Mouse (Mus musculus) testis, adult 2 months (tissue): Measurements from ENCODE around the gene Krtcap3. TPM values are rescaled to one million over a fixed set of nuclear protein-coding genes. Genes with fewer than 3 reads are reported as not detected.

Experiments used
- H3K27ac ChIP-seq: fragments of 200-500 bp; 2 replicates; pipeline ENCODE4 v1.5.1; 2012; ENCODE audit warnings: low read depth, low read length; ENCODE audit not compliant: control insufficient read depth, insufficient read depth
- H3K27me3 ChIP-seq: fragments of 200-500 bp; 2 replicates; pipeline ENCODE4 v1.6.1; 2012; ENCODE audit warnings: mild to moderate bottlenecking, low read length, moderate library complexity; ENCODE audit not compliant: control insufficient read depth, insufficient read depth
- H3K36me3 ChIP-seq: fragments of 200-500 bp; 2 replicates; pipeline ENCODE4 v1.6.1; 2012; ENCODE audit warnings: mild to moderate bottlenecking, low read length; ENCODE audit not compliant: control insufficient read depth, insufficient read depth
- H3K4me1 ChIP-seq: fragments of 200-500 bp; 2 replicates; pipeline ENCODE4 v1.6.1; 2012; ENCODE audit warnings: low read length; ENCODE audit not compliant: control insufficient read depth, insufficient read depth
- H3K4me3 ChIP-seq: fragments of 200-500 bp; 2 replicates; pipeline ENCODE4 v1.5.1; 2012; ENCODE audit warnings: low read depth, mild to moderate bottlenecking, low read length, moderate library complexity, mixed read lengths; ENCODE audit not compliant: control insufficient read depth
- CTCF ChIP-seq: fragments of 200-500 bp; IDR thresholded peaks from 2 replicates; pipeline ENCODE4 v1.5.1; 2012; ENCODE audit warnings: low read depth, mild to moderate bottlenecking, inconsistent platforms, low read length, moderate library complexity; ENCODE audit not compliant: control insufficient read depth, insufficient read depth, insufficient replicate concordance
- POLR2A ChIP-seq: fragments of 200-500 bp; IDR thresholded peaks from 2 replicates; pipeline ENCODE4 v1.6.1; 2012; ENCODE audit warnings: low read depth, mild to moderate bottlenecking, inconsistent platforms, low read length, moderate library complexity; ENCODE audit not compliant: control insufficient read depth
- polyA plus RNA-seq: library from polyadenylated mRNA; depleted of rRNA; stranded (reverse); fragments of >200 nt; gene quantifications from 2 replicates; pipeline ENCODE4 v1.2.3, GENCODE M21; 2012

Krtcap3 gene
- polyA plus RNA-seq, 1 experiment = 23.1 TPM

DNA sequence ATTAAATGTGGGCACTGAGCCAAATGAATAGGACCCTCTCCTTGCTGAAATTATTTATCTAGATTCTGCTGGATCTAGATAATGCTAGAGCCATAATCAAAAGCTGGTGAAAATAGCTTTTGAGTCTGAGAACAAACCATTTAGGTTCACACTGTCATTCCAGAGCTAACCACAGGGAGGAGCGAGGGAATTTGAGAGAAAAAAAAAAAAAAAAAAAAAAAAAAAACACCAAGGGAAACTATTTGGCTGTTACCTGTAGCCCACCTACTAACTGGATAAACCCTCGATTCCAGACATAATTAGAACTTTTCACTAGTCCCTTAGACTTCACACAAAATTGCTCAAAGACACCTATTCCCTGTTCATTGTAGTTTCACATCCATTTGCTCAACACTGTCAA is 32.4 kb upstream of the Krtcap3 start:
- Histone ChIP-seq H3K36me3 (no peaks in the 10 kb centered on the region), H3K27me3 (no peaks in the 10 kb centered on the region), H3K4me1 (no peaks in the 10 kb centered on the region), H3K4me3 (no peak overlapping the region; the same call in 1 of the 2 replicates), H3K27ac (no peak overlapping the region)
- no peak for TF ChIP-seq POLR2A
- TF ChIP-seq CTCF = no peak

DNA sequence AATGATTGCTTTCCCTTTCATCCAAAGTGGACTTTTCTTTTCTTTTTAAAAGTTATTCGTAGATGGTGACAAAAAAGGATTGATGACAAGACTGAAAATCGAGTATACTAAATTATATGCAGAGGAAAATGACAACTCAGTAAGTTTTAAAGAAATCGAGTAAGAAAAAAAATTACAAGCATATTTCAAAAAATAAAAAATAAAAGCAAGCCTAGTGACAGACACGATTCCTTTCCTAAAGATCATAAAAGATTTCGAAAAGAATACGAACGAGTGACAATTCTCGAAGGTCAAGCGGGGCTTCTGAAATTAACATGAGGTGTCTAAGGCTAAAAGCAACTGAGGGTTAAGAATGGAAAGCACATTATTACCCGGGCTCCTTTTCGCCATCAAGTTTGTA is 32.0 kb upstream of the Krtcap3 start:
- TF ChIP-seq POLR2A (no peak), CTCF (no peak)
- Histone ChIP-seq H3K27ac (peak overlapping the region; percentile 99), H3K4me3 (peak overlapping the region; percentile 99), H3K36me3 (no peaks in the 10 kb centered on the region), H3K27me3 (no peaks in the 10 kb centered on the region), H3K4me1 (no peaks in the 10 kb centered on the region)

DNA sequence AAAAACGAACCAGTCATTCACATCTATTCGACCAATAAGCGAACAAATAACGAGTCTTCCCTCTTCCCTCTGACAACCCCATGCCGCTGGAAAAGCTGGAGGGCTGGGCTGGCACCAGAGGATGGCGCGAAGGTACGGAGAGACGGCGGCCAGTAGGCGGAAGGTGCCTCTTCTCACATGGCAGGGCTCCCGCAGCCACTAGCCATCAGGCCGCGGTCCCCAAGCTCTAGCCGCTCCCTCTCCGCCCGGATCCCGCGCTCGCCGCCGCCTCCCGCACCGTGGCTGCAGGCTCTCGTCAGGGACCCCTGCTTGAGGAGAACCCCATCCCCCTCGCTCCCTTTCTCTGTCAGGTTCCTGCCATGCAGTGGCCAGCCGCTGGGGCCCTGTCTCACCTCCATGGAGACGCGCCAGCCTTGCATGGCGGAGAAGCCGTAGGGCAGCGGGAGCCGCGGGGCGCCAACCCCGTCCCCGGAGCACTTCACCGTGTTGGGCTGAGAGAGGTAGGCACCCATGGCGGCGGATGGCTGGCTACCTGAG is 31.5 kb upstream of the Krtcap3 start:
- Histone ChIP-seq H3K27me3 (no peaks in the 10 kb centered on the region), H3K27ac (peak overlapping the region; percentile 99), H3K4me3 (peak overlapping the region; percentile 99), H3K4me1 (no peaks in the 10 kb centered on the region), H3K36me3 (no peaks in the 10 kb centered on the region)
- TF ChIP-seq POLR2A = no peak
- no peak for TF ChIP-seq CTCF

DNA sequence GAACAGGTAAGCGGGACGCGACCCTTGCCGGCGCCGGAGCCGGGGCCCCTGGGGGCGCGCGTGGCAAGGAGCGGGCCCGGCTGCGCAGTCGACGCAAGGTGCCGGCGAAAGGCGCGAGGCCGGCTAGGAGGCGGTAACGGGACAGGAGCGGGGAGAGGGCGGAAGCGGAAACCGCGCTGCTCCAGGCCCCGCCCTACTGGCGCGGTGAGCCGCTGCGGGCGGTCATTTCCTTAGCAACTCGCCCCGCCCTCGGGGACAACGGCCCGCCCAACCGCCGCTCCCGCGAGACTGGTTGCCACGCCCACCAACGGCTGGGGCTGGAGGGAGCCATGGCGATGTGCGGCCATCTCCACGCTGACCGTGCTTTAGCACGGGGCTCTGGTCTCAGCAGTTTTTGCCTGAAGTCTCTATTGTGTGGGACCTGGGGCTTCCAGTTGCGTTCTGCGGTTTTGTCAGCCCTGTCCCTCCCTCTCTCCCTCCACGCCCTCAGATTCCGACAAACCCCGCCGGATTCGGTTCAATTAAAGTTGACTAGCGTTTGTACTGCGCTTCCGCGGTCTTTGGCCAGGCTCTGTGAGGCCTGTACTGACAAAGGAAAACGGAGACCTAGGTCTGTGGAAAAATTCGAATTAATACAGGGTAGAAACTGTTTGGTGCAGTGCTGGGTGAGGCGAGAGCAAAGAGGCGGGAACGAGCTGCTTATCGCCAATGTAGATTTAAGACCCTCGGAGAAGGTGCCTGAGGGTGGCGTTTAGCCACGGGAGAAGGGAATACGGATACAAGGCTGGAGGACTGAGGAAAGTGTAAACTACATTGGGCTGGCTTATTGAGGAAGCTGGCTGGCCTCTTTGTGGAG is 30.8 kb upstream of the Krtcap3 start, which contains the start of gene Ppm1g:
Gene Ppm1g, minus strand, starts transcription at position 240 of the 856 bp plus-strand sequence.
- H3K4me1 ChIP-seq = no peaks in the 10 kb centered on the region
- TF ChIP-seq POLR2A (peak; percentile 100), CTCF (no peak)

DNA sequence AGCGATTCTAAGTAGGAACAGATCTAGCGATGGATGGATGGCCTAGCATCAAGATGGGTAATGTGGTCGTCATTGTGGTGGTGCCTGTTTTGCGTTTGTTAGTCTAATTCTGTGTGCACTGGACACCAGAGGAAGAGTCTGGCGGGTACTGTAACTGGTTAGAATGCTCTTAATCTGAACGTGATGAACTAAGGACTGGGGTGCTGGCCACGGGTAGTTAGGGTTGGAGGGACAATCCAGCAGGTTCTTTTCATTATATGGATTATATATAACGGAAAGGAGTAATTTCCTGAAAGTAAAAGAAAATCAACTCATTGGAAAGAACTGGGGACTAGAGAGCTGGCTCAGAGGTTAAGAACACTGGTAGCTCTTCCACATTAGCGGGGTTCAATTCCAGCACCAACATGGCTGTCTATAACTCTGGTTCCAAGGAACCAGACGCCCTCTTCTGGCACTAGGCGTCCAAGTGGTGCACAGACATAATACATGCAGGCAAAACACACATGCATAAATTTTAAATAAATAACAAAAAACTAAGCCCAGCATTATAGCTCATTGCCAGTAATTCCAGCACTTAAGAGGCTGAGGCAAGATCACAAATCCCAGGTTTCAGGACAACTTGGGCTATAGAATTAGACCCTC is 30.1 kb upstream of the Krtcap3 start:
- peak overlapping the region; percentile 99 for H3K4me3 ChIP-seq
- peak overlapping the region; percentile 100 for H3K27ac ChIP-seq
- TF ChIP-seq POLR2A (no peak), CTCF (no peak)
- H3K4me1 ChIP-seq = no peaks in the 10 kb centered on the region
- H3K27me3 ChIP-seq = no peaks in the 10 kb centered on the region
- H3K36me3 ChIP-seq = no peaks in the 10 kb centered on the region

More for the DNA sequence above, 30.8 kb upstream of the Krtcap3 start, which contains the start of gene Ppm1g:
- no peaks in the 10 kb centered on the region for H3K27me3 ChIP-seq
- H3K36me3 ChIP-seq = no peaks in the 10 kb centered on the region
- H3K27ac ChIP-seq = peak within 1 kb of the TSS; percentile 100
- H3K4me3 ChIP-seq = peak within 1 kb of the TSS; percentile 99

DNA sequence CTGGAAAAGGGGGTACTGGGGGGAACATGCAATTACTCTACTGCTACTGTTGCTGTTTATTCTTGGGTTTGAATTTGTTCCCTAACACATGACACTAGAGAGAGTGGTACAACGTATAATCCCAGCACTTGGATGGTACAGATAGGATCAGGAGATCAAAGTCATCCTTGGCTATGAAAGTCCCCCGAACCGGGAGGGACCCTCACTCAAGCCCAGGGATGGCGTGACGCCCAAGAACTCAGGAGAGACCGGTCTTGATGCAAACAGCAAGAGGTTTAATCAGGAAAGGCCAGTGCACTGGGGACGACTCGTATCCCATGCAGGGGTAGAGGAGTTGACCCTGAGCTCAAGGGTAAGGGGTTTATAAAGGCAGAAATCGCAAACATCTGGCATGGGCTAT is 28.8 kb upstream of the Krtcap3 start:
- Histone ChIP-seq H3K27ac (no peak overlapping the region), H3K4me1 (no peaks in the 10 kb centered on the region), H3K27me3 (no peaks in the 10 kb centered on the region), H3K4me3 (peak overlapping the region; percentile 46), H3K36me3 (no peaks in the 10 kb centered on the region)
- TF ChIP-seq POLR2A (no peak), CTCF (no peak)

DNA sequence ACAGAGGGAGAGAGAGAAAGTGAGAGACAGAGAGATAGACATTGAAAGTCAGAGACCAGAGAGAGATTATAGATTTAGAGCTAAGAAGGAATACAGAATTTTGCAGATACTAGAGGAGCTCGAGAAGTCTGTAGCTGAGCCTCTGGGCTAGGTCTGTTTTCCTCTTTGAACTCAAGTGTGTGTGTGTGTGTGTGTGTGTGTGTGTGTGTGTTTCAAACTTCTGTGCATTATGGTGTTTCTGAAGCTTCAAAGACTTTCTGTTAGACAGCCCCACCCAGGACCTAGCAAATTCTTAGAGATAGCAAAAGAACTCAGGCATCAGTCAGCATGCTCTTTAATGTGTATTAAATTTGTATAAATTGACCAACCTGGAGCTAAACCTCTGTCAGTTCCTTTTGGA is 24.9 kb upstream of the Krtcap3 start:
- Histone ChIP-seq H3K27ac (no peak overlapping the region), H3K4me3 (no peak overlapping the region), H3K36me3 (no peaks in the 10 kb centered on the region), H3K27me3 (no peaks in the 10 kb centered on the region), H3K4me1 (no peaks in the 10 kb centered on the region)
- TF ChIP-seq POLR2A (no peak), CTCF (no peak)
